Mouse (Mus musculus) lung, adult 2 months (tissue): ENCODE data around the gene Lbhd2.

Source experiments
- CTCF ChIP-seq: fragments of 200-500 bp; IDR thresholded peaks from 2 replicates; pipeline ENCODE4 v1.5.1; 2011; ENCODE audit warnings: mild to moderate bottlenecking, low read length, control low read depth; ENCODE audit not compliant: insufficient read depth
- POLR2A ChIP-seq: fragments of 200-500 bp; IDR thresholded peaks from 2 replicates; pipeline ENCODE4 v1.6.1; 2011; ENCODE audit warnings: low read depth, mild to moderate bottlenecking, control low read depth, low read length, borderline replicate concordance; ENCODE audit errors: extremely low read depth

DNA sequence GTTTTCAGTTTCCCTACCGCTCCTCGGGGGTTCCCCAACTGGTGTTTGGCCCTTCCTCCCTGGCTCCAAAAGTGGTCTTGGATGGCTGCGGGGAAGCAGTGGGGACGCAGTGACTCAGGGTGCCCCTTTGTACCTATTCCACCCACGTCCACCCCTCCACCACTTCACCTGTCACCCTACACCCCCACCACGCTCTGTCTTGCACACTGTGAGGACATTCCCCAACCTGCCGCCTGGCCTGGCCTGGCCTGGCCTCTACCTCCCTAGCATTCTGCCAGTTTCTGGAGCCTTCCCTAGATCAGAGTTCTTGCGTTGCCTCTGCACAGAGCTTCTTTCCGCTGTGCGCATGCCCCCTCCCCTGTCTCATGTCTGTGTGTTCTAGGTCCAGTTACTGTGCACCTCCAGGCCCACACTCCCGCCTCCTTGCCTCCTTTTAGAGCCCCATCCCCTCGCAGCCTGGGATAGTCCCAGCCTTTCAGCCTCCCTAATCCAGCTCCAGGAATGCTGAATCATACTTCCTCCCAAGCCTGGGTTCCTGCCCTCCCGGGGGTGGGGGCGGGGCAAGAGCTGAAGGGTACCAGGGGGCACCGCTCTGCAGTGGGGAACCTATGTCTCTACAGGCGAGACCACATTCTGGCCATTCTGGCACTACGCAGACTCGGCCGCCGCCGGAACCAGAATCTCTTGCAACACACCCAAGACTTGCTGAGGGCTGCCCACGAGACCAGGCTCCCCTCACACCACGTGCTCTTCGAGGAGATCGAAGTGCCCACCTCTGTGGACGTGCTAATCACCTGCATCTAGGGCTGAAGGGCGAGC is 23.6 kb downstream of the Lbhd2 start:
- TF ChIP-seq CTCF (no peak), POLR2A (no peak)
